Mouse (Mus musculus): Measurements from ENCODE around the gene Coa4.

- TF ChIP-seq CTCF (IDR thresholded peaks at IDR 0.05; ENCODE audit: low read depth, low read length): no peak
- no peak for TF ChIP-seq POLR2A (IDR thresholded peaks at IDR 0.05; ENCODE audit: insufficient read depth, low read length)
Measured at GRCm38 (mm10) chr7:100497982-100498381, 38.9 kb upstream of the Coa4 start.

Data from ES-Bruce4 (cell line).